Mouse (Mus musculus) cerebellum, postnatal 25 days (tissue): Measurements from ENCODE around the gene Eif3k.

Source experiments
- DNase-seq, 2 experiments: peaks; one replicate each; pipeline ENCODE4 v3.0.0; 2021; ENCODE audit warnings: mixed read lengths in 2 of 2

Gene Eif3k

GRCm38 (mm10) chr7:28981651-28982273 is at the start of gene Eif3k, which contains the start of gene Map4k1:
Gene Eif3k, minus strand, starts transcription at chr7:28981864.
Gene Map4k1, plus strand, starts transcription at chr7:28982050.
- peak; percentile 91 to 96 for DNase-seq

GRCm38 (mm10) chr7:29029690-29030656 is 48.3 kb upstream of the Eif3k start:
- DNase-seq = no peak

- DNase-seq = no peak
Measured at GRCm38 (mm10) chr7:29028761-29029160, 47.1 kb upstream of the Eif3k start.

GRCm38 (mm10) chr7:29026811-29027210 is 45.1 kb upstream of the Eif3k start:
- no peak for DNase-seq

GRCm38 (mm10) chr7:29026195-29026594 is 44.5 kb upstream of the Eif3k start:
- DNase-seq = no peak

GRCm38 (mm10) chr7:29025566-29025965 is 43.9 kb upstream of the Eif3k start:
- DNase-seq = no peak

GRCm38 (mm10) chr7:29023514-29023913 is 41.9 kb upstream of the Eif3k start:
- DNase-seq = no peak

- no peak for DNase-seq
Measured at GRCm38 (mm10) chr7:29022479-29022878, 40.8 kb upstream of the Eif3k start.

- no peak for DNase-seq
Measured at GRCm38 (mm10) chr7:29019447-29020220, 38.0 kb upstream of the Eif3k start.

- DNase-seq = no peak
Measured at GRCm38 (mm10) chr7:29017222-29017621, 35.6 kb upstream of the Eif3k start.

GRCm38 (mm10) chr7:29016440-29016839 is 34.8 kb upstream of the Eif3k start:
- no peak for DNase-seq

GRCm38 (mm10) chr7:29014984-29015383 is 33.3 kb upstream of the Eif3k start:
- no peak for DNase-seq

- DNase-seq = no peak
Measured at GRCm38 (mm10) chr7:29008714-29009113, 27.1 kb upstream of the Eif3k start.

- DNase-seq = no peak
Measured at GRCm38 (mm10) chr7:29008171-29008570, 26.5 kb upstream of the Eif3k start.

- no peak for DNase-seq
Measured at GRCm38 (mm10) chr7:29007224-29008101, 25.8 kb upstream of the Eif3k start.

GRCm38 (mm10) chr7:29000651-29001605 is 19.3 kb upstream of the Eif3k start:
- peak; percentile 19 to 34 for DNase-seq

- DNase-seq = no peak
Measured at GRCm38 (mm10) chr7:28993402-28993801, 11.7 kb upstream of the Eif3k start.

- DNase-seq = no peak
Measured at GRCm38 (mm10) chr7:28992997-28993396, 11.3 kb upstream of the Eif3k start.

GRCm38 (mm10) chr7:28991616-28992015 is 10.0 kb upstream of the Eif3k start:
- DNase-seq = no peak

GRCm38 (mm10) chr7:28990766-28991273 is 9.2 kb upstream of the Eif3k start:
- DNase-seq = no peak

GRCm38 (mm10) chr7:28985207-28985606 is 3.5 kb upstream of the Eif3k start:
- DNase-seq = no peak
